In the genomic region with DNA sequence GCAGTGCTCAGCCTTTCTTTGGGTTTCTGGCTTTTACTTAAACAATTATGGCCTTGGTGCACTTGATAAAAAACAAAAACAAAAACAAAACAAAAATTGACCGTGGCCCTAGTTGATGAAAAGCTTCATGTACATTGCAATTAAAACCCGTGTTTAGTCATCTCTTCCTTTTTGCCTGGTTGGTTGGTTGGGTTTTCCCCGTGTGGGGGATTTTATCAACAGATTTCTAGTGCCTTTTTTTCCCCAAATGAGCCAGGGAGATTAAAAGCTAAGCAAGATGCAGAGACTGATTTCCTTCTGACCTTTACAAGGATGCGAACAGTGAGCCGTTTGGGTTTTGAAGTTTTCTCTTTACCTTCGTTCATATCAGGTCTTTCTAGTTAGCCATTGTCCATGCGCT, we compare ENCODE assay signal across 20 mouse cellular contexts.
DNase-seq lines count a peak whose midpoint lies in the region; TF ChIP-seq lines count a peak whose summit lies in the region.
"Had no signal": no experiment of that assay in that cellular context is flagged by ENCODE, and none has a peak within 500 bp of the region (broad histone marks: within the 10 kb centered on the region; RNA-seq: fewer than 3 reads in every experiment).

No protein-coding gene starts in this region.

- no peak overlapping the region for H3K9ac ChIP-seq in CH12.LX (ENCODE audit: insufficient read depth, low read depth)
- H3K9ac ChIP-seq: embryonic facial prominence, embryonic 12.5 days; forebrain, embryonic 13.5 days; forebrain, embryonic 15.5 days; forebrain, postnatal 0 days had no signal

- TF ChIP-seq POLR2A in CH12.LX (IDR thresholded peaks at IDR 0.05; ENCODE audit: low read depth, low read length) = no peak
- no peak for TF ChIP-seq POLR2A in kidney, adult 2 months (IDR thresholded peaks at IDR 0.05; ENCODE audit: low read depth, low read length)

- no peak overlapping the region for H3K4me3 ChIP-seq in CH12.LX (replicated peaks in 1 of 3; ENCODE audit: low read depth in 2 of 3, low read length in 2 of 3, poor library complexity in 1 of 3)
- H3K4me3 ChIP-seq in kidney, adult 2 months (ENCODE audit: insufficient read depth, low read depth, low read length) = no peak overlapping the region
- H3K4me3 ChIP-seq: embryonic facial prominence, embryonic 10.5 days; embryonic facial prominence, embryonic 12.5 days; forebrain, embryonic 13.5 days; forebrain, embryonic 15.5 days had no signal

- TF ChIP-seq RAD21 in CH12.LX (IDR thresholded peaks at IDR 0.05; ENCODE audit: low read depth, low read length) = no peak

- in situ Hi-C loops in CH12.LX (cut with MboI; ENCODE audit: low pct_ligation_motif_present, low pct_unique_long_range_greater_than_20kb, low sequenced_read_pairs) = no loop called here

- no peaks in the 10 kb centered on the region for H3K36me3 ChIP-seq in CH12.LX (replicated peaks in 1 of 2; ENCODE audit: control insufficient read depth in 1 of 2, insufficient read depth in 1 of 2, low read length in 1 of 2)
- no peaks in the 10 kb centered on the region for H3K36me3 ChIP-seq in kidney, adult 2 months (ENCODE audit: control insufficient read depth, insufficient read depth, low read length)
- H3K36me3 ChIP-seq: embryonic facial prominence, embryonic 10.5 days; embryonic facial prominence, embryonic 12.5 days; forebrain, embryonic 15.5 days had no signal

- dilution Hi-C loops in CH12.LX (cut with MboI; ENCODE audit: extremely low pct_ligation_motif_present, extremely low pct_unique_long_range_greater_than_20kb, low sequenced_read_pairs) = no loop called here

- 90% methylated on average over 7 of the region's 7 CpGs for WGBS in kidney, adult 2 months

- H3K27me3 ChIP-seq in CH12.LX (replicated peaks) = no peaks in the 10 kb centered on the region
- H3K27me3 ChIP-seq in kidney, adult 2 months (replicated peaks; ENCODE audit: control insufficient read depth, insufficient read depth, low read length) = no peaks in the 10 kb centered on the region
- H3K27me3 ChIP-seq: embryonic facial prominence, embryonic 12.5 days; forebrain, embryonic 13.5 days; forebrain, embryonic 15.5 days had no signal

- no peaks in the 10 kb centered on the region for H3K9me3 ChIP-seq in CH12.LX (replicated peaks; ENCODE audit: low read length)
- H3K9me3 ChIP-seq: embryonic facial prominence, embryonic 10.5 days; embryonic facial prominence, embryonic 12.5 days; forebrain, embryonic 13.5 days; forebrain, embryonic 15.5 days had no signal

- H3K79me2 ChIP-seq in CH12.LX (replicated peaks; ENCODE audit: control insufficient read depth, extremely low read depth, insufficient read depth, poor library complexity, severe bottlenecking) = no peaks in the 10 kb centered on the region

- DNase-seq in CD4-positive, CD25-positive, alpha-beta regulatory T cell, adult 2 months (ENCODE audit: low read depth, low spot score) = peak; percentile 27
- peak; percentile 38 for DNase-seq in CH12.LX (ENCODE audit: extremely low read depth)
- peak; percentile 66 for DNase-seq in induced T-regulatory cell, adult 2 months (ENCODE audit: low read depth)
- no peak for DNase-seq in heart, postnatal 25 days (ENCODE audit: low spot score)
- no peak for DNase-seq in frontal cortex, adult 2 months (ENCODE audit: extremely low spot score in 1 of 2, low spot score in 1 of 2)
- no peak for DNase-seq in left cerebral cortex, adult 18-20 months (ENCODE audit: low spot score in 2 of 2)
- DNase-seq in kidney, adult 2 months = no peak
- DNase-seq: adrenal gland, adult 8-10 months; adrenal gland, postnatal 14 days; adrenal gland, postnatal 36 days; cerebellum, adult 11-12 months; cerebellum, adult 2 months; cerebellum, adult 9-10 months; cerebellum, postnatal 10 days; cerebellum, postnatal 25 days; forebrain, postnatal 0 days had no signal

- no peak overlapping the region for H3K27ac ChIP-seq in CH12.LX (ENCODE audit: insufficient read depth, low read depth)
- no peak overlapping the region for H3K27ac ChIP-seq in kidney, adult 2 months (ENCODE audit: insufficient read depth, low read depth, low read length)
- H3K27ac ChIP-seq: embryonic facial prominence, embryonic 10.5 days; embryonic facial prominence, embryonic 12.5 days; forebrain, embryonic 13.5 days; forebrain, embryonic 15.5 days had no signal

- peaks cover 2 to 18% of the 10 kb centered on the region in 2 experiments; a peak in 3 of 4 replicates for H3K4me1 ChIP-seq in CH12.LX (ENCODE audit: control insufficient read depth in 1 of 2, insufficient read depth in 2 of 2)
- H3K4me1 ChIP-seq in kidney, adult 2 months (ENCODE audit: control insufficient read depth, insufficient read depth, low read length) = no peaks in the 10 kb centered on the region
- H3K4me1 ChIP-seq: embryonic facial prominence, embryonic 10.5 days; embryonic facial prominence, embryonic 12.5 days; forebrain, embryonic 13.5 days; forebrain, embryonic 15.5 days had no signal

- intact Hi-C loops in heart, postnatal 25 days (cut with DNase I) = no loop called here

- TF ChIP-seq CTCF in CH12.LX (conservative IDR thresholded peaks at IDR 0.05 in 1 of 2, IDR thresholded peaks at IDR 0.05 in 1 of 2; ENCODE audit: low read depth in 2 of 2, low read length in 2 of 2) = no peak
- TF ChIP-seq CTCF in kidney, adult 2 months (conservative IDR thresholded peaks at IDR 0.05; ENCODE audit: insufficient read depth, insufficient read length, low read depth, low read length) = no peak

- peak; percentile 14; the same call in 1 of the 2 replicates for TF ChIP-seq EP300 in CH12.LX (IDR thresholded peaks at IDR 0.05; ENCODE audit: low read length)

- H3K4me2 ChIP-seq in CH12.LX (ENCODE audit: insufficient read depth, low read depth, poor library complexity, severe bottlenecking) = peak overlapping the region; percentile 71; the same call in 1 of the 2 replicates
- H3K4me2 ChIP-seq: embryonic facial prominence, embryonic 12.5 days; forebrain, embryonic 13.5 days; forebrain, embryonic 15.5 days had no signal

TF ChIP-seq in CH12.LX, 34 proteins besides CTCF, POLR2A, EP300 and RAD21:
- TF ChIP-seq ZNF384 (IDR thresholded peaks at IDR 0.05; ENCODE audit: low read depth, low read length) = peak; percentile 20; the same call in 1 of the 2 replicates
- no peak for TF ChIP-seq CHD2 (IDR thresholded peaks at IDR 0.05; ENCODE audit: low read length)
- TF ChIP-seq USF1 (IDR thresholded peaks at IDR 0.05; ENCODE audit: low read depth, low read length) = no peak
- no peak for TF ChIP-seq TCF12 (IDR thresholded peaks at IDR 0.05; ENCODE audit: low read depth, low read length)
- no peak for TF ChIP-seq IRF4 (IDR thresholded peaks at IDR 0.05; ENCODE audit: low read depth, low read length)
- no peak for TF ChIP-seq GABPA (IDR thresholded peaks at IDR 0.05; ENCODE audit: insufficient replicate concordance, low read depth, low read length)
- TF ChIP-seq BHLHE40 (IDR thresholded peaks at IDR 0.05; ENCODE audit: low read depth, low read length) = 0 out of 2 replicates have a peak, but pooled peaks have one; percentile 57
- TF ChIP-seq HCFC1 (IDR thresholded peaks at IDR 0.05; ENCODE audit: low read depth, low read length) = no peak

Comparison
In these comparisons a context has a peak if more than half of its experiments do, and no peak if none do; other contexts are left out.
1. DNase-seq: peak in CD4-positive, CD25-positive, alpha-beta regulatory T cell, adult 2 months (single experiment), CH12.LX (single experiment) and induced T-regulatory cell, adult 2 months (single experiment); none in heart, postnatal 25 days (single experiment), frontal cortex, adult 2 months (0 of 2), left cerebral cortex, adult 18-20 months (0 of 2) and kidney, adult 2 months (single experiment).